Mouse (Mus musculus): Measurements from ENCODE around the gene Zfand6.

The Zfand6 gene

DNA sequence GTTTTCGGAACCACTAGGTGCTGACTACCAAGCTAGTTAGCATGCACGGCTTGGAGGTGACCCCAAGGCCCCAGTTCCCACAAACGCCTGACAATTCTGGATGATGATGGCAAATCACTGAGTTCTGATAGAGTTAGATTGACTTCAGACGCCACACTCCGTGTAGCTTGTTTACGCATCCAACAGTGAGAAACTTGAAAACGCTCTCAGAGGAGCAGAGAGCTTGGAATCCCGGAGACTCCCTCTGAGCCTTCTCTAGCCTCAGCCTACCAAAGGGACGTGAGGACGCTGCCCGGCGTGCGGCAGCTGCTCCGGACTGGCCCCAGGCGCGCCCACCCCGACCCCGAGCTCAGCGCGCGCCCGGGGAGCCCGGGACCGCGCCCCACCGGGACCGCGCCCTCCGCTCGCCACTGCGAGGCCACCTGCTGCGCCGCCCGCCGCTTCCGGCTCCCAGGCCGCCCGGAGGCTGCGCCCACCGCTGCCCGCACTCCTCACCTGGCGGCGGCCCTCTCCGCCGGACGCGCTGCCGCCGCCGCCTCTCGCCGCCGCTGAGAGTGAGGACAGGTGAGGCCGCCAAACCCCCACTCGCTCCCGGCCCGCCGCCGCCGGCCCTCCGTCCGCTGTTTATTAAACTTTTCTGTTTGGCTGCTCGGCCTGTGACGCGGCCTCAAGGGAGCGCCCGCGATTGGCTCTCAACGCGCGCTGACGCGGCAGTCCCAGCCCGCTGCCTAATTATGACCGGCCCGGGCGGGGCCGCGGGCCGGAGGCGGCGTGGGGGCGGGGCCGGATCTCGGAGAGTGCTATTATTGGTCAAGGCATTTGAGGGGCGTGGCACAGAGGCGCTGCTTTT is at the start of gene Zfand6:
Gene Zfand6, minus strand, starts transcription at position 709 of the 850 bp plus-strand sequence.
- DNase-seq (ENCODE audit: low spot score): peak; percentile 98

DNA sequence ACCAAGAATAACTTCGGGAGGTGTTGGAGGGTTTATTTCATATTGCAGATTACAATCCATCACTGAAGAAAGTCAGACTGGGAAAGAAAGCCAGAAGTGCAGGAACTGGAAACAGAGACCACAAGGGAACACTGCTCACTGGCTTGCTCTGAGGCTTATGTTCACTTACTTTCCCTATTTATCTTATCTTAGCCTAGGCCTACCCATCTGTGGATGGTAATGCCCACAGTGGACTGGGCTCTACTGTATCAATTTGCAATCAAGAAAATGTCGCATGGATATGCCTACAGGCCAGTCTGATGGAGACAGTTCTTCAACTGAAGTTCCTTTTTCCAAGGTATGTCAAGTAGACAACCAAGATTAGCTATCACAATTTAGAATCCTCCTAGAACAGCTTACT is 47.0 kb upstream of the Zfand6 start:
- no peak for DNase-seq (ENCODE audit: low spot score)

DNA sequence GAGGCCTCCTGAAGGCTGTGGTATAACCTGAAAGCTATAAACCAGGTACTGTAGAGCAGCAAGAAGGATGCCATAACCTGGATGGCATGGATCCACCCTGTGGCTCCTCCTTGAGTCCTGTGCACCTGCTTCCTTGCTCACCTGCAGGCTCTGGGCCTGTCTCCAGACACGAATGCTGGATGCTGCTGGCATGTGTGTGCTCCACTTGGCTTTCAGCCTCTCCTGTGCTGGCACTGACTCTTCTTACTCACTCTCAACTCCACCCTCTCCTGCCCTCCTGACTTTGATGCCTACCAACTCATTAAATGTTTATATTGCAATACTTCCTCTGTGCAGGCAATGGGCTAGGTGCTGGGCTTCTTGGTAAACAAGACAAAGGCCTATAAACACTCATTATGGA is 43.3 kb upstream of the Zfand6 start:
- DNase-seq (ENCODE audit: low spot score): no peak

DNA sequence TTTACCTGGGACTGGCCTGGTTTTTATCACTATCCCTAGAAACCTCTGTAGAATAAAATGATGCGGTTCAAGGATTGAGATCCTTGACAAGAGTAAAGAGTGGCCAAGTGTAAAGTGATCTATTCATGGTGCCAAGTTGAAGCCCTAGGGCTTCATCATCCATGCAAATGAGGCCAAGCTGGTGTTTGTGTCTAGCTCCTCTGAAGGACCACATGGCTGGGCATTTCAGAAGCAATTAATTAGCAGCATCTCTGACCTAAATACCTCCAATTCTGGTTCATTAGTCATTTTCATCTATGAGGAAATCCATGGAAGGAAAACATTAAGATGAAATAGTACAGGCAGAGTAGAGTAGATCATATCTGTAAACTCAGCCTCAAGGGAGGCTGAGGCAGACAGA is 42.3 kb upstream of the Zfand6 start:
- DNase-seq (ENCODE audit: low spot score): no peak

DNA sequence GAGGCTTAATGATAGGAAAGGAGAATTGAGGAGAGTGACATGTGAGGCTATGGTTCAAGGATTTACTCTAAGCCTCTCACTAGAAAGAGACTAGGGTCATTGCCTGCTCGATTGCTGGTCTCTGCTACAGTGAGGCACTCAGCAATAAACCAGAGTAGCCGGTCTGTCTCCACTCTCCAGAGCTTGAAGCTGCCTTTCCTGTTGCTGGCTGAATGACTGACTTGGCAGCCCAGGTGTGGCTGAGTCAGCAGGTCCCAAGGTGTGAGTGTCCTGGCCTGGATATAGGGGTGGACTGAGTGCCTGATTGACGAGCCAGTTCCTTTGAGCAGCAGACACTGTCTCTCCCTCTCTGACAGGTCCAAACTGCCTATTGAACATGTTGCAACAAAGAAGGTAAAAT is 41.3 kb upstream of the Zfand6 start:
- no peak for DNase-seq (ENCODE audit: low spot score)

DNA sequence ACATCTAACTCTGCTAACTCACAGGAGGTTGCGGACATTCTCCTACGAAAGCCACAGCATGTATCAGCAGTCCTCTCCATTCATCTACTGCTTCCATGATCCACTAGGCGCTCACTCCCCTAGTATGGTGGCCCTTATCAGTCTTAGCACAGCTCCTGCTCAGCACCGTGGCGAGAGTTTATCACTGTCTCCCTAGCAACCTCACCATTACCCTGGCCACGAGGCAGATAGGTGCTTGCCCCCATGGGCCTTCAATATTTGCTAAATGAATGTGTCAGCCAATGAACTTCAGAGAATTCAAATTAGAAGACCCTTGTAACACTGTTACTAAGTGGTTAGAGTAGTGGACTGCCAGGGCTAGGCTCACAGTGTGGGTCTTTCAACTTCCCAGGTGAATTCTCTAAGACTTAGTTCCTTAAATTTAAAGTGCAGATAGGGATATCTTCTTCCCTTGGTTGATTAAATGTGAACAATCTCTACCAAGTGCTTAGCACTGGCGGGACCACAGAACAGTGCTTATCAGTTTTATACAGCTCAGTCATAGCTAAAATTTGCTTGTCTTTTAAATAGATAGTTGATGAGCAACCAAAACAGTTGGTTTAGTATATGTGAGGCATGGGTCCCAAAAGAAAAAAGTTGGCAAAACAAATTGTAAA is 33.2 kb upstream of the Zfand6 start:
- no peak for DNase-seq (ENCODE audit: low spot score)

DNA sequence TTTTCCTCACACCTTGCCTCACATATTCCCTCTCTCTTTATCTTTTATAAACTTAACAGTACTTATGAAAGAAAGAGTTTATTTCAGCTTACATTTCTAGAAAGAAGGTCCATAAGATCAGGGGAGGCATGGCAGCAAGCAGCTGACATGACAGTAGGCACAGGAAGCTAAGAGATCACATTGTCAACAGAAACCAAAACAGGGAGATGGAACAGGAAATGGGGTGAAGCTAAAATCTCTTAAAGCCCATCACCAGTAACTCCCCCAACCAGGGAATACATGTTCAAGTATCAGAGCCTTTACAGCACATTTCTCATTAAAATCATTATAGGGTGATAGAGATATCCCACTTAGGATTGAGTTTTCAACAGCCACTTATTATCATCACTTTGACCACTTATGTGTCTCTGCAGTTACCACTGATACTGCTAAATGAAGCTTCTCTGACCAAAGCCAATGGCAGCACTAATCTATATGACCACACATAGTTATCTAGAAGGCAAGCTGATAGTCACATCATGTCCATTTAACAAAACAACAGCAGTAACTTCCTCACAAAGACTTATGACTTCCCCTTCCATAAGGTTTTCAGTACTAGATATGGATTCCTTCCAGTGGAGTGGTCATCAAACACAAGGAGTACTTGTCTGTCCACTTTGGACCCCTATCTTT is 20.7 kb upstream of the Zfand6 start:
- no peak for DNase-seq (ENCODE audit: low spot score)

DNA sequence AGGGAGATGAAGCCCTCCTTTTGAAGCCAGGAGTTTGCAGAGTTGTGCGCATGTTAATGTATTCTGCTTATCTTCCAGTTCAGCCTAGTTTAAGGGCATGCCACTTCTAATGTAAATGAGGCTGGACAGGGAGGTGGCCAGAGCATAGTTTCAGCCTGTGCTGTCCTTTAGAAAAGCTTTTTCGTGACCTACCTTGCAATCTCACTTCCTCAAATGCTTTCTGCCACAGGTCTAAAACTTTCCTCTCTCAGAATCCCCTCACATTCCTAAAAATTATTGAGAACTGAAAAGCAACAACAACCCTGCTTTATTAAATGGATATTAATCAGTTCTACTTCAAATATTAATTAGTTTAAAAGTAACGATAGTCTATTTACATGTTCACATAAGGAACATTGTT is 17.1 kb upstream of the Zfand6 start:
- no peak for DNase-seq (ENCODE audit: low spot score)

DNA sequence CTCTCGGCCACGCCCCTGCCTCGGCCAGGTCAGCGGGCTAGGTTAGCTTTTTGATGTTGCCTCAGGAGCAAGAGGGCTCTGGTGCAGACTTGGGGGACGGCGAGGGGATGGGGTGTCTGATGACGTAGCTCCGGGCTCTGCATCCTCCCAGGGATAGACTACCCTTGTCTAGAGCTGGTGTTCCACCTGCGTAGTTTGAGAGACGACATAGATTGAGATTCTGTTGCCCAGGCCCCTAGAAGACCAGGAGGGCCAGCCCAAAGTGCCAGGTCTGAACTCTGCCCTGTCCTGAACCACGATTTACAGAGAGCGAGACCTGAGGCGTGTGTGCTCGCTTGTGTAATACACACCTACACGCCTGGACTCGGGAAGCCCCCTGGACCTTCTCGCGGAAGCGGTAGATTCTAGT is 346 bp upstream of the Zfand6 start:
- no peak for DNase-seq (ENCODE audit: low spot score)

DNA sequence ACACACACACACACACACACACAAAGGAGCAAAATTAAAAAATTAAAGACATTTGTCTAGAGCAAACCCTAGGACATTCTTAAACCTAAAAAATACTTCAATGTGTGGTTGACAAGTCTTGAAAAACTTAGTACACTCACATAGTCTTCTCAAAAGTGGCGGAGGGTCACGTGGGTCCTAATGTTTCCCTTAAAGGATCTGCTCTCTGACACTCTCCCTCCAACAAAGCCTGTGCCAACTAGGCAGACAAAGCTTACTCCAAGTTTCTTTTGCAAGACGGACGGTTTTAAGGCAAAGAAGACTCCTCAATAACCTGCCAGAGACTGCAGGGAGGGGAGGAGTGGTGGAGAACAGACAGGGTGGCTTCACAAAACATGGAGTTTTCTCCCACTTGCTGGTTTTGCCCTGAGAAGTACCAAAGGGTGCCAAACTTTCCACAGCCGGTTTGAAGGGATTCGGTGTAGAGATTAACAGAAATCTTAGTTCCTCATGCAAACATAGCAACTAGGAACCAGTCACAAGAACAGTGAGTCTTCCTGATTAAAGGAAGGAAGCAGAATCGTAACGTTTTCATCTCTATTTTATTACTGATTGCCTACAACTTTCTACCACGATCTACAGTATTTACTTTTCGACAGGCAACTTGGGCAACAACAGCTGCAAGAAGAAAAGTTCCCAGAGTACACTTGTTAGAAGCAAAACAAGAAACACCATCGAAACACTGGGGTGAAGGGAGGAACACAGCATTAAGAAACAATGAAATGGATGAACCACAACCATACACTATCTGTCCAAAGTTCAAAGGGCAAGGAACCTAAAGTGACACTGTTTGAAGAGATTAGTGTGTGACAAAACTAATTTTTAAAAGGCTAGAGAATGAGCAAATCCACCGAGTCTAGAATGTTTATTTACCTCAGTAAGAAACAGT is 1.8 kb downstream of the Zfand6 start:
- DNase-seq (ENCODE audit: low spot score): no peak

DNA sequence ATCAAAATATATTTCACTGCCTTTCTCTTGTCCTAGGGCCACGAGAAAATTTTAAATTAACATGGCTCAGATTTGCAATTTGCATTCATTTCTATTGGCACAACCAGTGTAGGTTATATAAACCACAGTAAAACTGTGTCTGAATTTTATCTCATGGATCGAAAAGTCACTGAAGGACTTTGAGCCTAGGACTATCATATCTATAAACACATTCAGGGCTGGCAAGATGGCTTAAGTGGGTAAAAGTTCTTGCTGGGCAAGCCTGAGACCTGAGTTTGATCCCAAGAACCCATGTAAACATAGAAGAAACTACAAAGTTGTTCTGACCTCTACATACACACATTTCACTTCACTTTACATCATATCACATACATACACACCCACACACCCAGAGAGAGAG is 3.4 kb downstream of the Zfand6 start:
- no peak for DNase-seq (ENCODE audit: low spot score)

DNA sequence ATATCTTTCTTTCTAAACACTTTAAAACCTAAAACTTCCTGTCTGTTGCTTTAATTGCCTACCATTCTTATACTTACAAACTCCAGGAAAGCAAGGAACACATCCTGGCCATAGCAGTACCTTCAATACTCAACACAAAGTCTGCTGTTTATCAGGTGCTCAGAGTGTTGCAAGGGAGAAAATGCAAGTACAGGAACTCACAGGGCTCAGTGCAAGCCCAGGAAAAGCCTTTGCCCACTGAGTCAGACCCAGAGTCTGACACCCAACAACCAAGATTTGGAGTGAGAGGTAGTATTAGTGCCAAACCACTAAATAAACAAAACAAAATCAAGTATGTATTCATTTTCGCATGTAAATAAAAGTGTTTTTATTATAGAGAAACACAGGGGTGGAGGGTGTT is 5.1 kb downstream of the Zfand6 start:
- DNase-seq (ENCODE audit: low spot score): no peak

DNA sequence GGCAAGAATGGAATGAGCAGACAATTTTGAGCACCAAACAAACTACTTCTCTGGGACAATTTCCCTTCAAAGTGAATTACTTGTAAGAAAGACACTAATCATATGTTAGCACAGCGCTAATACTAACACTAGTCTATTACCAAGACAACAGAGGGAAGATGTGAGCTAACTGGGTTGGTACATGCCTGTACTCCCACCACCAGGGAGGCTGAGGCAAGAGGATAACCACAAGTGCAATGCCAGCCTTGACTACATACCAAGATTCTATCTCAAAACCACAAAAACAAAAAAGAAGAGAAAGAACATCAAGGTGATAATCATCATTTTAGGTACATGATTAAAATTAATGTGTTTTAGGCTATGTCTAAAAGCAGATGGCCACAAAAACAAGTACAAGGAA is 8.2 kb downstream of the Zfand6 start:
- no peak for DNase-seq (ENCODE audit: low spot score)

DNA sequence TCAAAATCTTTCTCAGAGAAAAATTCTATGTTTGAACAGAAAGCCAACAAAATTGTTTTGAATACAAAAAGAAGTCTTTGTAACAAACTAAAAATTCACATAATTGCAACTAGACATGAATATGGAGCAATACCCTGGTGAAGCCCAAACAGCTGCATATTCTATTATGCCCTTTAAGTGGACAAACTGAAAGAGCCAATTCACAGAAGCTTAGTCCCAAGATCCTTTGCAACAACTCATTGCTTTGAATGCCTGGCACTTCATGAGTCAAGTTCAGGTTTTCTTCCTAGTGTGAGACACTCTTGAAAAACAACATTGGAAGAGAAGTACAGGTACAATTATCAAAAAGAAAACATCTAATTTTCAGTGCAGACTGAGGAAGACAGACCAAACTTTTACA is 8.8 kb downstream of the Zfand6 start:
- DNase-seq (ENCODE audit: low spot score): no peak

DNA sequence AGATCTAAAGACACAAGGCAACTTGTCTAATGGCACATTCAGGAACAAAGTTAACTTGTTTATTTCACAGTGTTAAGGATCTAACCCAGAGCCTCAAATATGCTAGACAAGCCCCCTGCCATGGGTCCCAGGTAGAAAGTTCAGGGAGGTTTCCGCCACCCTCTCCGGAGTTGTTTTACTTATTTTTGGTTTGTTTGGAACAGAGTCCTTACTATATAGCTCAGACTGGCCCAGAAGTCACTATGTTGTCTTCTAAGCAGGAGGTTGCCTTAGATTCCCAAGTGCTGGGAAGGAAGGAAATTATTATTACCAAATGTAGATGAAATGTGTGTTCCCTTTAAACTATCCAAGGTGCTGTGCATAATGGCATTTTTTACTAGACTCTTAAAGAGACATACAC is 9.7 kb downstream of the Zfand6 start:
- no peak for DNase-seq (ENCODE audit: low spot score)

DNA sequence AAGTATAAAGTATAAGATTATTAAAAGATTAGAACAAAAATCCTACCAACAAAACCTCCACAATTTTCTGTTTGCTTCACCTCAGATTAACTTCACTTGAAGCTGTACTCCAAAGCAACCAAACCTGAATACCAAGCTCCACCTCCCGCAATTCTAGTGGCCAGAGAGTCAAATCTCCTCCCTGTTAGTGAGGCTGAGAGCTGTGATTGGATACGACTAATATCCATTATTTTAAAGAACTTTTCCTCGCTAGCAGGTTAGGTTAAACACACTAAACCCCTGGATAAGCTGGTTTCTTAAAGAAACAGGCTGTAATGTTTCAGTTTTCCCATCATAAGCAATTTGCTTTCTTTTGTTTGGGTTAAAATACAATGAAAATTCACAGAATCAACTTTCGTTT is 10.5 kb downstream of the Zfand6 start:
- DNase-seq (ENCODE audit: low spot score): peak; percentile 85

DNA sequence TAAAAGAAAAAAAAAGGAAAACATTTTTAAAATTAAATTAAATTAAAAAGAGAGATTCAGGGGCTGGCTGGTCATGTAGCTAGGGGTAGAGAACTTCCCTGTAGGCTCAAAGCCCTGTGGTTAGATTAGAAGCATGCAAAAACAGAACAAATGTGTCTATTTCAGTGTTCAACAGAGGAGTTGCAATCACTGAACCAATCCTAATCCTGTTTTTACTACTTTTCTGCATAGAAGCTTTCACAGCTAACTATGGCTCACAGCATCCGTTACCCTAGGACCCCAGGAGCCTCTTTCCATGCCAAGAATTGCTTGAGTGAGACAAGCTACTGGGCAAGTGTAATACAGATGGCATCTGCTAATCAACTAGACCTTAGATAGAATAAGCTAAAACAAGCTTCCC is 16.7 kb downstream of the Zfand6 start:
- no peak for DNase-seq (ENCODE audit: low spot score)

DNA sequence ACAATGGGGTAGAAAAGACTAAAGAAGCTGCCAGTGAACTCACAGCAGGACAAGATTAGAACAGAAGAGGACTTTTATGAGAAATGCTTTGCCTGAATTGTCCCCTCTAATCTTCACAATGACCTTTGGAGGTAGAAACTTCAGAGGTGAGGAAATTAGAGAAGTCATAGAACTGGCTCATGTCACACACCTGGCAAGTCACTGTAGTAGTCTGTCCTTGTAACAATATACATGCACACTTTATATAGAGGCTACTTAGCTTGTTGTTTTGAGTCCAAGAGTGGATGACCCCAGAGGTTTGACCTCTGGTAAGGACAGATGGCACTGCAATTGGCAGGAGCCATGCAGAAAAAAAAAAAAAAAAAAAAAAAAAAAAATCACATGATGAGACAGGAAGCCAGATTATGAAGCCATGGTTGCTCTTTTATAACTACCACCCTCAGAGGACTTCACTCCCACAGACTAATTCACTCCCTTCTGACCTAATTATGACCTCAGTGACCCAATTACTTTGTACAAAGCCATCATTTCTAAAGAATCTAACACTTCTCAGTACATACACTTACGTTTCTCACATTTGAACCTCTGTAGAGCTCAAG is 20.1 kb downstream of the Zfand6 start:
- no peak for DNase-seq (ENCODE audit: low spot score)

DNA sequence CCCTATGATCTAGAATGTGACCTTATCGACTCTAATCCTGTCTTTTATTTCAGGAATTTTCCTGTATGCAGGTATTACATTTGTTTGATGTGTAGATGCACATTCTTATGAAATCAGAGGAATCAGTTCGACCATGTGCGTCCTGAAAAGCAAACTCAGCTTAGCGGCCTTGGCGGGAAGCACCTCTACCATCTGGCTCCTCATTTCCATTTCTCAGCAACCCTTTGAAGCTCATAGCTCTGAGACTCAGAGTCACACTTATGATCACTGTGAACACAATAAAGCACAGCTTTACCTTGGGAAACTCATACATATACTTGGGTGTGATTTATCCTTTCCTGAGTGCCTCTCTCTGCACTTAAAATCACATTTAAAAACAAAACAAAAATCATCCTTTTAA is 21.8 kb downstream of the Zfand6 start:
- DNase-seq (ENCODE audit: low spot score): no peak

DNA sequence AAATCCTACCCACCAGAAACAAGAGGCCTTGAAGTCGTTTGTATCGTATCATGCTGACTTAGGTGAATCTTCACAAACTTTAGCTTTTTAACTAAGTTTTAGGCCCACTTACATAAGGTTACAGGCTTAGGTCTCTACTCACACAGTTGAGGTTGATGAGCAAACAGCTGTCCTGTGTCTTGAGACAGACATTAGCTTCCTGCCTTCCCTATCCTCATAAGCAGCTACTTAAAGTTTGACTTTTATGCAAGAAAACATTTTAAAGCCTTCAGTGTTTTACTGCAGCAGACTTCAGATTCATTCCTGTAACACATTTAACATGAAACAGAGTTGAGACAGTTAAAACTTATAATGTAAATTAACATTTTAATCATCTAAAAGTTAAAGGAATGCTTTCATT is 37.0 kb downstream of the Zfand6 start:
- DNase-seq (ENCODE audit: low spot score): no peak

DNA sequence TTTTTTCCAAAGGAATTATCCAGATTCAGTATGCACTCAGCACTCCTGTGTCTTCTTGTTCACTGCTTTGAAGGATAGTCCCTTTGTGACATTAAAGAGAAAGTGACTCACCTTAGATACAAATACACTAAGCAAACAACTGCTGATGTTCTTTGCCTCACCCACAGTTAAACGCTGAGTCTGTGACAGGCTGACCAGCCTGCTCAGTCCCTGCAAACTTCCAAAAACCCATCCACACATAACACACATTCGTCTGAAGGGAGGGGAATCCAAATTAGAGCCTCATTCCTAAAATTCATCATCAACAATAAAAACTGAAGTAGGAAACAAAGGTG is 37.8 kb downstream of the Zfand6 start:
- no peak for DNase-seq (ENCODE audit: low spot score)

Measured in retina, embryonic 14.5 days (tissue).